Mouse (Mus musculus) heart, postnatal 0 days (tissue): ENCODE measurements around the gene Srpk3.

ENCODE experiments used
- CTCF ChIP-seq: IDR thresholded peaks from 2 replicates; pipeline ENCODE4 v1.5.1; 2016; ENCODE audit warnings: antibody characterized with exemption, control low read depth, low read depth
- EP300 ChIP-seq: IDR thresholded peaks from 2 replicates; pipeline ENCODE4 v1.6.1; 2016; ENCODE audit warnings: antibody characterized with exemption, low read depth

GRCm38 (mm10) chrX:73815072-73815471 lies 40.9 kb downstream of the Srpk3 start:
- no peak for TF ChIP-seq CTCF
- no peak for TF ChIP-seq EP300
